Mouse (Mus musculus): ENCODE measurements around the gene Gm14322. TPM values are rescaled to one million over a fixed set of nuclear protein-coding genes. Genes with fewer than 3 reads are reported as not detected.
"Not testable (repeated sequence)": the region's sequence is repeated elsewhere in the genome, so short reads cannot be mapped to it uniquely, and the experiment has no call there.

Gm14322 gene
- total RNA-seq (2014; rRNA removed) (0.99 and 3.1 TPM in 2 replicates), polyA plus RNA-seq (2015; fragmentation: Nextera tagmentation; extraction: Ambion mirVana) (5.1 and 6.6 TPM in 2 replicates)

DNA sequence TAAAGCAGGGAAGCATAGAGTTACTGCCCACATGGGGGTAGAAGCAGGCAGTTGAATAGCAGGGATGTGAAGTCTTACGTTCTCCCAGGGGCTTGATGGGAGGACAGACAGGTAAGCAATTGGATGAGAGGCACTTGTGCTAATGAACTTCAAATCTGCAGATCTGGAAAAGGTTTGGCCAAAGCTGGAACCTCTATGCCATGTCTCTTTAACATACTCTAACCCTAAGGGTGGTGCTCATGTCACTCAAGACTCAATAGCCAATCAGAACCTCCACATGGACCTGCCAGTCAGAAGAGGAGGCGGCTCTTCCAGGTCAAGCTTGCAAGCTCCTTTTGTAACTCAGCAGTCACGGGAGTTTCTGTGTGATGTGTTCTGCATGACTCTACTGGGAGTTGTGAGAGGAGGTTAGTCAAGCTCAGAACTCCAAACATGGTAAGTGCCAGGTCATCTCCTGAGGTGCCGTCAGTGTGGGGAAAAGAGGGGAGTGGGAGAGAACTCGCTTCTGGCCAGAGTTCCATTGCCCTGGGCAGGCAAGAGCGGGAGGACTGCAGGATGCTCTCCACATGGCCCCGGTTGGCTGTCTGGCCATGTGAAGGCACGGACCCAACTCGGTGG is at the start of gene Gm14322:
TSS of gene Gm14322 (plus strand) at position 348 of the 618 bp plus-strand sequence.
- H3K9ac ChIP-seq (replicated peaks; ENCODE audit: low read length); ATAC-seq; H3K4me1 ChIP-seq (ENCODE audit: insufficient read depth, low read length); H3K27me3 ChIP-seq (ENCODE audit: insufficient read depth, low read length); H3K9me3 ChIP-seq (ENCODE audit: low read length); H3K36me3 ChIP-seq (ENCODE audit: insufficient read depth, low read length); H3K27ac ChIP-seq: not testable (repeated sequence)
- whole genome bisulfite sequencing: 32% methylated on average over 9 of the region's 9 CpGs
- Histone ChIP-seq H3K4me2 (ENCODE audit: low read depth, low read length) (peak within 1 kb of the TSS; percentile 23; the same call in 1 of the 2 replicates), H3K4me3 (ENCODE audit: low read length) (peak within 1 kb of the TSS; percentile 29)
- peak; percentile 9 for DNase-seq (ENCODE audit: low spot score)

DNA sequence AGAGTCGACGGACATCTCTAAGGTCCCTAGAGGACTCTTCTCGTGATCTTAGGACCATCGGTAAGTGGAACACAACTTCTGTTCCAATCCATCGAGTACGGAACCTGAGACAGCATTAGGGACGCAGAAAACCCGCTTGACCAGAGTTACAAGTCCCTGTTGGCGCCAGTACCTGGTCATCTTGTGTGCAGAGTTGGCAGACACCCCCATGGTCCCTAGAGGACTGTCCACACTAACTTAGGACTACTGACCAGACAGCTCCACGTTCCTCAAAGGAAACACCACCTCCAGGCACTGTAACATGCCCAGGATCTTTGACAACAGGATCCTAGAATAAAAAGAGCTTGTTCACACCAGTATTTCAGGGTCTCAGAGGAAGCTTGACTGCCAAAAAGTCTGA is 17.6 kb upstream of the Gm14322 start:
- ATAC-seq; H3K4me3 ChIP-seq (ENCODE audit: low read length); H3K9ac ChIP-seq (replicated peaks; ENCODE audit: low read length); H3K27me3 ChIP-seq (ENCODE audit: insufficient read depth, low read length); H3K36me3 ChIP-seq (ENCODE audit: insufficient read depth, low read length); DNase-seq (ENCODE audit: low spot score); H3K4me2 ChIP-seq (ENCODE audit: low read depth, low read length); H3K9me3 ChIP-seq (ENCODE audit: low read length); H3K4me1 ChIP-seq (ENCODE audit: insufficient read depth, low read length); H3K27ac ChIP-seq: not testable (repeated sequence)
- 80% methylated on average over 4 of the region's 10 CpGs for WGBS

DNA sequence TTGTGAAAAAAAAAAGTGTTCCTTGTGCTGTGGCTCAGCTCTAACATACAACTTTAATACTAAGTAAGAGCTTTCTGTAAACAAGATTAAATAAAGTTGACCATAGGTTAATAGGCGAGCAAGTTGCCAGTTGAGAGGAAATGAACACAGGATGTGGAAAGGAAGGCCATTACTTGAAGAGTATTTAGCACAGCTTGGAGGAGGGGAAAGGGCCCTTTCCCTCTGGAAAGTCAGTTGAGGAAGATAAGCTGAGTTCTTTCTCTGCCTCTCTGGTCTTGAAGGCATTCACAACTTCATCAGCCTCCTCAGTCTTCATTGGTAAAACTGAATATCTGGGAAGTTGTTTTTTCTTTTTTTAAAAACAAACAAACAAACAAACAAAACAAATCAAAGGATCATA is 28.3 kb downstream of the Gm14322 start:
- 77% methylated on average over 1 of the region's 1 CpGs for WGBS
- ATAC-seq; H3K36me3 ChIP-seq (ENCODE audit: insufficient read depth, low read length); H3K4me1 ChIP-seq (ENCODE audit: insufficient read depth, low read length); H3K27me3 ChIP-seq (ENCODE audit: insufficient read depth, low read length); H3K4me3 ChIP-seq (ENCODE audit: low read length); H3K9ac ChIP-seq (replicated peaks; ENCODE audit: low read length); H3K9me3 ChIP-seq (ENCODE audit: low read length); H3K27ac ChIP-seq; DNase-seq (ENCODE audit: low spot score); H3K4me2 ChIP-seq (ENCODE audit: low read depth, low read length): not testable (repeated sequence)

DNA sequence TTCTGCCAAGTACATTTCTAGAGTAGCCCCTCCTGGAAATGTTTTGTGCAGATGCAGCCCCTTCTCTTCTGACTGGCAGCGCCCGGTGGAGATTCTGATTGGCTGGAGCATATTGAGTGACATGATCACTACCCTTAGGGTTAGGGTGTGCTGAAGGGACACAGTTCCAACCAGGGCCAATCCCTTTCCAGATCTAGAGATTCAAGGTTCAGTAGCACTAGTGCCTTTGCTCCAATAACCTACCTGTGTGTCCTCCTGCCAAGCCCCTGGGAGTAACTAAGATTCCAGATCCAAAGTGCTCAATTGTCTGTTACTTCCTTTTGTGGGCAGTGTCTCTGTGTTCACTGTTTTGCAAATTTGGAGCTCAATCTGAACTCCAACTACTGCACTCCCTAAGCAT is 47.1 kb downstream of the Gm14322 start:
- H3K27me3 ChIP-seq (ENCODE audit: insufficient read depth, low read length); DNase-seq (ENCODE audit: low spot score); H3K27ac ChIP-seq; ATAC-seq; H3K9me3 ChIP-seq (ENCODE audit: low read length); H3K4me2 ChIP-seq (ENCODE audit: low read depth, low read length); H3K4me1 ChIP-seq (ENCODE audit: insufficient read depth, low read length); H3K9ac ChIP-seq (replicated peaks; ENCODE audit: low read length); H3K4me3 ChIP-seq (ENCODE audit: low read length); H3K36me3 ChIP-seq (ENCODE audit: insufficient read depth, low read length): not testable (repeated sequence)
- no CpG with 5 or more reads among the region's 2 CpGs for WGBS

Other genes with a start within 250 kb of the Gm14322 start
- gene Gm14406, start 181.1 kb upstream of the Gm14322 start, total RNA-seq (2014; rRNA removed): 0.14 TPM in 1 of 2 replicates, not detected in the other
- not detected in 2 replicates for gene Gm14406, start 181.1 kb upstream of the Gm14322 start, polyA plus RNA-seq (2015; fragmentation: Nextera tagmentation; extraction: Ambion mirVana)
- 82.0 and 120 TPM in 2 replicates for gene Gm14325, start 81.0 kb downstream of the Gm14322 start, total RNA-seq (2014; rRNA removed)
- 48.3 and 49.8 TPM in 2 replicates for gene Gm14325, start 81.0 kb downstream of the Gm14322 start, polyA plus RNA-seq (2015; fragmentation: Nextera tagmentation; extraction: Ambion mirVana)
- 1.4 and 3.6 TPM in 2 replicates for gene Gm14327, start 137.8 kb downstream of the Gm14322 start, total RNA-seq (2014; rRNA removed)
- 3.1 and 4.9 TPM in 2 replicates for gene Gm14327, start 137.8 kb downstream of the Gm14322 start, polyA plus RNA-seq (2015; fragmentation: Nextera tagmentation; extraction: Ambion mirVana)
- not detected in 2 replicates for gene Zfp972, start 166.3 kb downstream of the Gm14322 start, total RNA-seq (2014; rRNA removed)
- 0.56 TPM in 1 of 2 replicates, not detected in the other for gene Zfp972, start 166.3 kb downstream of the Gm14322 start, polyA plus RNA-seq (2015; fragmentation: Nextera tagmentation; extraction: Ambion mirVana)
- 5.0 and 6.9 TPM in 2 replicates for gene Gm14326, start 198.0 kb downstream of the Gm14322 start, total RNA-seq (2014; rRNA removed)
- gene Gm14326, start 198.0 kb downstream of the Gm14322 start, polyA plus RNA-seq (2015; fragmentation: Nextera tagmentation; extraction: Ambion mirVana): 21.0 and 24.4 TPM in 2 replicates